22 mouse cellular contexts compared by ENCODE assay signal in the genomic region with DNA sequence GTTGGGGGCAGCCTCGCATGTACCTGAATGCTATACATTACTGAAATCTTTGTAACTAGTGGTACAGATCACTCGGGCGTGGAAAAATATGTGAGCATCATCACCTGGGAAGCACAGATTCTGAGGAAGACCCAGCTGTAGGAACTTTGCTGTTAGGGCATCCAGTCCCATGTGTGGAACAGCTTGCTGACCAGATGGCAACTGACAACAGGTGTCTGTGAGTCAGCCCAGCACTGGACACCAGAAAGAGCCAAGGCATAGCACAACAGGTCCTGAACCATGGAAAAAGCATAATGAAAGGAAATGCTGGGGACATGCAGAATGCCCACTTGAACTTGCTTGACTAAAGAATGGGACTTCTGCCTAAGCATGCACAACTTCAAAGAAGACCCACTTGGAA.
DNase-seq lines count a peak whose midpoint lies in the region; ATAC-seq lines count a peak whose summit lies in the region.
"Had no signal": no experiment of that assay in that cellular context is flagged by ENCODE, and none has a peak within 500 bp of the region (broad histone marks: within the 10 kb centered on the region; RNA-seq: fewer than 3 reads in every experiment).

No protein-coding gene starts in this region.

- no peak overlapping the region for H3K9ac ChIP-seq in kidney, embryonic 16.5 days (replicated peaks; ENCODE audit: low read length)
- H3K9ac ChIP-seq: embryonic facial prominence, embryonic 13.5 days; forebrain, embryonic 12.5 days; forebrain, postnatal 0 days; hindbrain, embryonic 12.5 days had no signal

- no peak overlapping the region for H3K4me2 ChIP-seq in kidney, embryonic 16.5 days (replicated peaks; ENCODE audit: low read depth, low read length)
- H3K4me2 ChIP-seq: embryonic facial prominence, embryonic 13.5 days; forebrain, embryonic 12.5 days; hindbrain, embryonic 12.5 days had no signal

- ATAC-seq in kidney, embryonic 16.5 days (ENCODE audit: low FRiP score, low TSS enrichment), result no peak
- ATAC-seq: forebrain, postnatal 0 days; hindbrain, embryonic 16.5 days; inflammation-experienced regulatory T-cells, adult 6 months; intestine, postnatal 0 days had no signal

- H3K36me3 ChIP-seq in embryonic facial prominence, embryonic 10.5 days (replicated peaks), result no peaks in the 10 kb centered on the region
- H3K36me3 ChIP-seq in kidney, embryonic 16.5 days (ENCODE audit: insufficient read depth, low read length), result no peaks in the 10 kb centered on the region
- H3K36me3 ChIP-seq: embryonic facial prominence, embryonic 13.5 days; forebrain, embryonic 12.5 days; heart, embryonic 10.5 days; hindbrain, embryonic 12.5 days had no signal

- H3K4me3 ChIP-seq in embryonic facial prominence, embryonic 10.5 days, result no peak overlapping the region
- H3K4me3 ChIP-seq in kidney, embryonic 16.5 days (ENCODE audit: low read length), result no peak overlapping the region
- H3K4me3 ChIP-seq: embryonic facial prominence, embryonic 13.5 days; forebrain, embryonic 12.5 days; gastrocnemius, adult 2 months; heart, embryonic 10.5 days; hindbrain, embryonic 12.5 days had no signal

- DNase-seq in left cerebral cortex, postnatal 4 days, result peak; percentile 17
- DNase-seq in left cerebral cortex, adult 11 months (ENCODE audit: low spot score), result no peak
- peak; percentile 24 for DNase-seq in cerebellum, adult 8-10 months
- peak; percentile 54 to 59 for DNase-seq in cerebellum, postnatal 14 days
- no peak for DNase-seq in embryonic facial prominence, embryonic 10.5 days (ENCODE audit: low spot score)
- no peak for DNase-seq in ovary, postnatal 14 days (ENCODE audit: low spot score)
- DNase-seq: adrenal gland, adult 2 months; adrenal gland, postnatal 25 days; forebrain, postnatal 0 days; gastrocnemius, adult 2 months; heart, adult 18-20 months; heart, postnatal 10 days; heart, postnatal 4 days; kidney, adult 8-10 months had no signal

- intact Hi-C loops in left cerebral cortex, postnatal 4 days (cut with DNase I), result no loop called here

- H3K27me3 ChIP-seq in embryonic facial prominence, embryonic 10.5 days (replicated peaks; ENCODE audit: low read depth, poor library complexity, severe bottlenecking), result no peaks in the 10 kb centered on the region
- no peaks in the 10 kb centered on the region for H3K27me3 ChIP-seq in kidney, embryonic 16.5 days (ENCODE audit: insufficient read depth, low read length)
- H3K27me3 ChIP-seq: embryonic facial prominence, embryonic 13.5 days; forebrain, embryonic 12.5 days; hindbrain, embryonic 12.5 days had no signal

- H3K27ac ChIP-seq in embryonic facial prominence, embryonic 10.5 days (replicated peaks), result no peak overlapping the region
- no peak overlapping the region for H3K27ac ChIP-seq in kidney, embryonic 16.5 days (ENCODE audit: low read length)
- H3K27ac ChIP-seq: embryonic facial prominence, embryonic 13.5 days; forebrain, embryonic 12.5 days; gastrocnemius, adult 2 months; heart, embryonic 10.5 days; hindbrain, embryonic 12.5 days had no signal

- no peaks in the 10 kb centered on the region for H3K9me3 ChIP-seq in embryonic facial prominence, embryonic 10.5 days
- H3K9me3 ChIP-seq in kidney, embryonic 16.5 days (ENCODE audit: low read length), result no peaks in the 10 kb centered on the region
- H3K9me3 ChIP-seq: embryonic facial prominence, embryonic 13.5 days; forebrain, embryonic 12.5 days; heart, embryonic 10.5 days; hindbrain, embryonic 12.5 days had no signal

- WGBS in embryonic facial prominence, embryonic 10.5 days, result 95% methylated on average over 3 of the region's 3 CpGs
- WGBS in kidney, embryonic 16.5 days, result 87% methylated on average over 3 of the region's 3 CpGs

- no peaks in the 10 kb centered on the region for H3K4me1 ChIP-seq in embryonic facial prominence, embryonic 10.5 days
- no peaks in the 10 kb centered on the region for H3K4me1 ChIP-seq in kidney, embryonic 16.5 days (ENCODE audit: insufficient read depth, low read length)
- H3K4me1 ChIP-seq: embryonic facial prominence, embryonic 13.5 days; forebrain, embryonic 12.5 days; heart, embryonic 10.5 days; hindbrain, embryonic 12.5 days had no signal

Comparison
In these comparisons a context has a peak if more than half of its experiments do, and no peak if none do; other contexts are left out.
1. DNase-seq: peak in left cerebral cortex, postnatal 4 days (single experiment), cerebellum, adult 8-10 months (single experiment) and cerebellum, postnatal 14 days (2 of 2); none in left cerebral cortex, adult 11 months (single experiment), embryonic facial prominence, embryonic 10.5 days (single experiment) and ovary, postnatal 14 days (single experiment).